Mouse (Mus musculus) neural tube, embryonic 11.5 days (tissue): Measurements from ENCODE around the gene Stx8. TPM values are rescaled to one million over a fixed set of nuclear protein-coding genes. Genes with fewer than 3 reads are reported as not detected.

Source experiments
- ATAC-seq: fragments of 200-750 bp; cut with Nextera tagmentation; 2 replicates; pipeline ENCODE4 v1.8.0; 2017; ENCODE audit warnings: moderate number of reproducible peaks, mild to moderate bottlenecking, moderate TSS enrichment, moderate library complexity; ENCODE audit not compliant: insufficient read depth, low FRiP score, low TSS enrichment
- DNase-seq: peaks from one replicate; pipeline ENCODE4 v3.0.0-alpha.2; 2015; ENCODE audit warnings: low spot score
- H3K27ac ChIP-seq: fragments of 300-500 bp; sonication (generic); 2 replicates; pipeline ENCODE4 v1.5.1; 2014; ENCODE audit warnings: low read depth, mild to moderate bottlenecking, low read length
- H3K27me3 ChIP-seq: fragments of 300-500 bp; sonication (generic); 2 replicates; pipeline ENCODE4 v1.6.1; 2014; ENCODE audit warnings: mild to moderate bottlenecking, low read length, mixed read lengths; ENCODE audit not compliant: control insufficient read depth, insufficient read depth
- H3K36me3 ChIP-seq: fragments of 300-500 bp; sonication (generic); 2 replicates; pipeline ENCODE4 v1.6.1; 2014; ENCODE audit warnings: mild to moderate bottlenecking, low read length, moderate library complexity, mixed read lengths; ENCODE audit not compliant: control insufficient read depth, insufficient read depth
- H3K4me1 ChIP-seq: fragments of 300-500 bp; sonication (generic); 2 replicates; pipeline ENCODE4 v1.6.1; 2014; ENCODE audit warnings: low read length, mixed read lengths; ENCODE audit not compliant: control insufficient read depth, insufficient read depth
- H3K4me2 ChIP-seq: fragments of 300-500 bp; sonication (generic); 2 replicates; pipeline ENCODE4 v1.6.1; 2014; ENCODE audit warnings: low read depth, mild to moderate bottlenecking, moderate library complexity
- H3K4me3 ChIP-seq: fragments of 300-500 bp; sonication (generic); 2 replicates; pipeline ENCODE4 v1.5.1; 2014; ENCODE audit warnings: low read depth, low read length
- H3K9ac ChIP-seq: fragments of 300-500 bp; sonication (generic); 2 replicates; pipeline ENCODE4 v1.6.1; 2014; ENCODE audit warnings: mild to moderate bottlenecking, low read length
- H3K9me3 ChIP-seq: fragments of 300-500 bp; sonication (generic); 2 replicates; pipeline ENCODE4 v1.6.1; 2016; ENCODE audit warnings: low read length; ENCODE audit not compliant: control insufficient read depth
- WGBS: fragments of 180-500 bp; shearing (Covaris S2); extraction: QIAGEN DNeasy Blood & Tissue Kit; methylation state at CpG from one replicate; pipeline ENCODE4 v1.1.7; 2014; 5-methylcytosine and 5-hydroxymethylcytosine counted together
- microRNA-seq: library from miRNA; unstranded; fragments of <30 nt; microRNA quantifications from one replicate; pipeline ENCODE4, GENCODE M21; 2016
- polyA plus RNA-seq: library from polyadenylated mRNA; unstranded; fragments of >200 nt; fragmentation: Nextera tagmentation; extraction: Ambion mirVana; gene quantifications from 2 replicates; pipeline ENCODE4 v1.2.1, GENCODE M21; 2014

Gene Stx8
- polyA plus RNA-seq, 1 experiment from 2014 or later = 50.5 TPM

DNA sequence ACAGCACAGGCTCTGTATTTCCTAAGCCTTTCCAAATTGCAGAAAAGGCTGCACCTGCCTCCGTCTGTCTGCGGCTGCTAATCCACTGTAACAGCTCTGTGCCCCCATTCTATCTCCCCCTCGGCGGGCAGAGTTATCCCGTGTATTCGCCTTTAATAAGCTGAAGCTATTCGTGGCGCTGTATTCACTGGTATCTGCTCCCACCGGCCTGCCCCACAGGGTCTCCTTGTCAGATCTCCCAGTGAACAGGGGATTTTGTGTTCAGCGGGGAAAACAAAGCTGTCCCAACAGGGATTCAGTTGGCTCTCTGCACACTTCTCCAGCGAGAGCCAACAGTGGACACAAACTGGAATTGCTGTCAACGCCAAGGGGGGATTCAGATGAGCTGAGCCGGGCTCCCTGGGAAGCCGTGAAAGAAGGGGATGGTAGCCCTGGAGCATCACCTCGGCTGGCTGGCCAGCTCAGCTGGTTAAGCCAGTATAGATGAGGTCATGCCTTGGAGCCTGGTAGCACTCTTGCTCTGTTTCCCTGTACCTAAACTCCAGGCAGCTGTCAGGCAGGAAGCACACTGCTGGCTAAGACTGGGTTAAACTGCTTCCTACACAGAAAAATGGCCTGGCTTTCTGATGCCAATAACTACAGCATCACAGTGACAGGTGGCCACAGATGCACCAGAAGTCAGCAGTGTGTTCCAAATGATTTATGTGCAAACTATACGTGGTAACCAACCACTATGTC, 278.4 kb downstream of the Stx8 start:
- H3K4me1 ChIP-seq = peaks cover 4% of the 10 kb centered on the region; the same call in 1 of the 2 replicates

DNA sequence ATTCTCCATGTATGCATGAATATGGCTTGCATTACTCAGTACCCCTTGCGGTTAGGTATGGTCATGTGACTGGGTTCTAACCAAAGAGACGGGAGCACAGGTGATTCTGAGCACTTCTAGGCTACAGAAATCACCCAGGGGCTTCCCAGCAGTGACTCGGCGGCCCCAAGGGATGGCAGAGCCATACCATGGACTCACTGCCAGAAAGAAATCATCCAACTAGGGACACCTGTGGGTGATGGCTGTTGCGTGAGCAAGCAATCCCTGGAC, 278.9 kb downstream of the Stx8 start:
- Histone ChIP-seq H3K9ac (no peak overlapping the region), H3K27me3 (peaks cover 4% of the 10 kb centered on the region; the same call in 1 of the 2 replicates), H3K4me2 (no peak overlapping the region), H3K9me3 (no peaks in the 10 kb centered on the region), H3K36me3 (0 out of 2 replicates have a peak, but pooled peaks cover 2% of the 10 kb centered on the region), H3K4me1 (no peaks in the 10 kb centered on the region), H3K27ac (no peak overlapping the region), H3K4me3 (no peak overlapping the region)
- WGBS = 86% methylated on average over 5 of the region's 5 CpGs
- DNase-seq (no peak), ATAC-seq (no peak)

More for the DNA sequence above, 278.4 kb downstream of the Stx8 start:
- Histone ChIP-seq H3K9ac (no peak overlapping the region), H3K27ac (no peak overlapping the region), H3K9me3 (no peaks in the 10 kb centered on the region), H3K4me3 (no peak overlapping the region), H3K4me2 (no peak overlapping the region), H3K27me3 (peaks cover 4% of the 10 kb centered on the region; the same call in 1 of the 2 replicates), H3K36me3 (0 out of 2 replicates have a peak, but pooled peaks cover 2% of the 10 kb centered on the region)
- ATAC-seq (no peak), DNase-seq (no peak)
- 84% methylated on average over 16 of the region's 16 CpGs for WGBS

- H3K4me3 ChIP-seq = no peak overlapping the region
- no peaks in the 10 kb centered on the region for H3K4me1 ChIP-seq
- 0 out of 2 replicates have a peak, but pooled peaks cover 2% of the 10 kb centered on the region for H3K36me3 ChIP-seq
- H3K9me3 ChIP-seq = no peaks in the 10 kb centered on the region
- ATAC-seq (no peak; the same call in 1 of the 2 replicates), DNase-seq (no peak)
- WGBS = 35% methylated on average over 6 of the region's 6 CpGs
- no peaks in the 10 kb centered on the region for H3K27me3 ChIP-seq
- no peak overlapping the region for H3K4me2 ChIP-seq
- H3K27ac ChIP-seq = no peak overlapping the region
- 0 out of 2 replicates have a peak overlapping the region, but pooled peaks have one; percentile 11 for H3K9ac ChIP-seq
These were observed 281.9 kb downstream of the Stx8 start for GRCm38 (mm10) chr11:68247897-68248296.

DNA sequence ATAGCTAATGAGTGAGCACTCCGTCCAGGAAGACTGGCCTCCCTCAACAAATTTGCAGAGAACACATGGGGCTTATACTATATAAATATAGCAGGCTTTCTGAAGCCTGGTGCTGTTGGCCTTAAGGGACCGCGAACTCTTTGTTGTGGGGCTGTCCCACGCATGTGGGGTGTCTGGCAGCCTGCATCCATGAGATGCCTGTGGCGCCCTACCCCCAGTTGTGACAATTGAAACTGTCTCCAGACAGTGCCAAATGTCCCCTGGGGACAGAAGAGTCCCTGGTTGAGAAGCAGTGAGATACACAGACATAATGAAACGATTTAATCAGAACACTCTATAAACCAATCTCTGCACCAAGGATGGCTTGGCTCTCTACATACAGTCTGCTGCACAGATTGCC, 284.1 kb downstream of the Stx8 start:
- WGBS = 83% methylated on average over 6 of the region's 6 CpGs
- Histone ChIP-seq H3K9me3 (no peaks in the 10 kb centered on the region), H3K36me3 (no peaks in the 10 kb centered on the region), H3K27me3 (no peaks in the 10 kb centered on the region), H3K4me1 (no peaks in the 10 kb centered on the region), H3K9ac (no peak overlapping the region), H3K27ac (no peak overlapping the region), H3K4me2 (no peak overlapping the region), H3K4me3 (no peak overlapping the region)
- DNase-seq = no peak
- ATAC-seq = no peak

- DNase-seq = no peak
- Histone ChIP-seq H3K27ac (no peak overlapping the region), H3K36me3 (no peaks in the 10 kb centered on the region), H3K27me3 (no peaks in the 10 kb centered on the region), H3K4me1 (no peaks in the 10 kb centered on the region), H3K4me3 (no peak overlapping the region), H3K9ac (no peak overlapping the region), H3K9me3 (no peaks in the 10 kb centered on the region), H3K4me2 (no peak overlapping the region)
- WGBS = 78% methylated on average over 7 of the region's 7 CpGs
- no peak for ATAC-seq
These were observed 287.5 kb downstream of the Stx8 start for GRCm38 (mm10) chr11:68253531-68253930.

Small RNA genes within 50 kb of the gene (microRNA-seq; reads per million reads assigned to microRNA genes)
- not detected for gene Mir6406

Other genes with a start within 250 kb of the Stx8 start
- gene Glp2r, start 195.0 kb upstream of the Stx8 start, polyA plus RNA-seq = not detected in 2 replicates
- gene Gsg1l2, start 191.6 kb upstream of the Stx8 start, polyA plus RNA-seq = not detected in 2 replicates
- 1.5 and 2.8 TPM in 2 replicates for gene Dhrs7c, start 168.0 kb upstream of the Stx8 start, polyA plus RNA-seq
- gene Usp43, start 44.0 kb upstream of the Stx8 start, polyA plus RNA-seq = 0.74 and 1.3 TPM in 2 replicates
- gene Cfap52, start 542 bp upstream of the Stx8 start, polyA plus RNA-seq = 0.93 and 1.0 TPM in 2 replicates